Mouse (Mus musculus) embryo, embryonic 11 days (tissue): ENCODE measurements around the gene Gstcd.
A peak's percentile ranks its signal among the peaks of the same experiment; 100 is the strongest.

ENCODE experiments used
- DNase-seq: peaks from one replicate; pipeline ENCODE4 v3.0.0-alpha.2; 2015

Gstcd gene

DNA sequence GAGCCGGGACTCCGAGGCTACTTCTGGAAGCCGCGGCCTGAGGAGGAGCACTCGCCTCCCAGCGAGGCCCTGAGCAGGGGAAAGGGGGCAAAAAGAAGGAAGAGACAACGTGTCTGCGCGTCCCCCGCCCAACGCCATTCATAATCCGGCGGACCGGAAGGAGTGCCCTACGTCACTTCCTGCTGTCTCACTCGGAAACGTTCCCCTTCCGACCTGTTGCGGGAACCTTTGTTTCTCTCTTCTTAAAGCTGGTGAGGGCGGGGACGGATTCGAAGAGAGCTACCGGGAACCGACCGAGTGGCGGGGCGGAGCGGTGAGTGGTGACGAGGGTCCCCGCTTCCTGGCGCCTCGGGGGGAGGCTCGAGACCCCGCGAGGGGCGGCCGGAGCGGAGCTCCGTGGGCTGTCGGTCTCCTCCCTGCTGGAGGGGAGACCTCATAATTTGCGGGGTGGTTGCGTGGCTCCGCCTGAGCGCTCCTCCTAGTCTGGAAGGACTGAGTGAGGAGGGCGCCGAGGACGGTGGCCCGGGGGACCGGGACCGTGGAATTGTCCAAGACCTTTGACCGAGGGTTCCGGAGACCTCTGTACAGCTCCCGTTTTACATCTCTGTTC, at the start of gene Gstcd, which contains the start of gene Ints12:
TSS of gene Gstcd (minus strand) at position 370 of the 610 bp plus-strand sequence.
TSS of gene Ints12 (plus strand) at position 177 of the 610 bp plus-strand sequence.
- peak; percentile 97 for DNase-seq

GRCm38 (mm10) chr3:133132611-133133010, 40.8 kb upstream of the Gstcd start:
- no peak for DNase-seq

DNA sequence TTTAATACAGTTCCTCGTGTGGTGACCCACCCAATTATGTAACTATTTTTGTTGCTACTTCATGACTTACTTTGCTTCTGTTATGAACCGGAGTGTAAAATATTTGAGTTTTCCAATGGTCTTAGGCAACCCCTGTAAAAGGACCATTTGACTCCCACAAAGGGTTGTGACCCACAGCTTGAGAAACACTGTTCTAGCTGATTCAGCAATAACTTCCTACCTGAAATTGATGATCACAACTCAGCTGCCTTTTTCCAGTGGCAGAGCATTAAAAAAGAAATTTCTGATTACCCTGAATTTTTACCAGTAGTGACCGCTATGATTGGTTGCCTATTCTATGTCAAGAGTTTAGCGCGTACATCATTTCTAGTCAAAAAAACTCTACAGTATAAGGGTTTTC, 39.5 kb upstream of the Gstcd start:
- no peak for DNase-seq

- DNase-seq: no peak
Observed at GRCm38 (mm10) chr3:133113281-133113680, 21.4 kb upstream of the Gstcd start.

GRCm38 (mm10) chr3:133111741-133112140, 19.9 kb upstream of the Gstcd start:
- peak; percentile 46 for DNase-seq

DNA sequence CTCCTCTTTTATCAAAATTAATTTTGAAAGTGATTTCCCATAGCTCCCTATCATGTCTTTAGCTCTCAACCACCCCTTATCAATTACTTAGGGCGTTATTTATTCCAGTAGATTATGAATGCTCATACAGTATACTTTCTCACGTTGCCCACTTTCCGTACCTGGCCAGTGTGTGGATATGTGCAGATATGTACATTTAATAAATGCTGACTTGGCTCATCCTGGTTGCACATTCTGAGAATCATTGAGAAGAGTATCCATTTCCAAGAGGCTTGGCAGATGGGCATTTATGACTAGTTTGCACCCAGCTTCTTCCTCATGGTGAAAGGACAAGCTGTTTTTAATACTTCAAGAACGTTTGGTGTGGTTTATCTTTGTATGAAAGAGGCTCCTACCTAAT, 18.0 kb upstream of the Gstcd start:
- no peak for DNase-seq

DNA sequence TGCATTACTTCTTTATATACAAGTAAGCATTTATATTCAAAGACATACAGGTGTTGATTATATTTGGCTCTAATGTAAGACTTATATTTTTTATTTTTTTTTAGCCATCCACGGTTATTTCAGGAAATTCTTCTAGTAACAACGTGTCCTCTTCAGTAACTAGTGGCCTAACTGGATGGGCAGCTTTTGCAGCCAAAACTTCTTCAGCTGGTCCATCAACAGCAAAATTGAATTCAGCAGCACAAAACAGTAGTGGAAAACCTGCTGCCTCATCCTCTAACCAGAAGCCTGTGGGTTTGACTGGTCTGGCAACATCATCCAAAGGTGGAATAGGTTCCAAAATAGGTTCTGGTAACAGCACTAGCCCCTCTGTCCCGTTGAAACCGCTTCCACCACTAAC, 16.9 kb upstream of the Gstcd start:
- DNase-seq: no peak

GRCm38 (mm10) chr3:133104436-133104835, 12.6 kb upstream of the Gstcd start:
- no peak for DNase-seq

- DNase-seq: no peak
Observed at GRCm38 (mm10) chr3:133103768-133104167, 11.9 kb upstream of the Gstcd start.

DNA sequence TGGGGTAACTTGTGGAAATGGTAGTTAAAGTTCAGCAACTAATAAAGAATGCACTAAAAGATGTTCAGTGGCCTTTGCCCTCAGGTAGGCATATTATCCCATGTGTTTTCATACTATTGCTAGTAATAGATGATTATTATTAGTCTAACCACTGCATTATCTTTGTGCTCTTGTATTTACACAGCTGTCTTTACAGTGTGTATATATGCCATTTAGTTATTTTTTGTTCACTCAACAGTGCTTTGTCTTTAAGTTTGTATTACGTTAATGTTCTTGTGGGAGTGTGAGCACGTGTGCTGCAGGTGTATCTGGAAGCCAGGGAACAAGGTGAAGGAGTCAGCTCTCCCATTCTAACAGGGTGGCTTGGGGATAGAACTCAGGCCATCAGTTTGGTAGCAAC, 7.1 kb upstream of the Gstcd start:
- no peak for DNase-seq

- DNase-seq: no peak
Observed at GRCm38 (mm10) chr3:133098336-133098735, 6.5 kb upstream of the Gstcd start.

DNA sequence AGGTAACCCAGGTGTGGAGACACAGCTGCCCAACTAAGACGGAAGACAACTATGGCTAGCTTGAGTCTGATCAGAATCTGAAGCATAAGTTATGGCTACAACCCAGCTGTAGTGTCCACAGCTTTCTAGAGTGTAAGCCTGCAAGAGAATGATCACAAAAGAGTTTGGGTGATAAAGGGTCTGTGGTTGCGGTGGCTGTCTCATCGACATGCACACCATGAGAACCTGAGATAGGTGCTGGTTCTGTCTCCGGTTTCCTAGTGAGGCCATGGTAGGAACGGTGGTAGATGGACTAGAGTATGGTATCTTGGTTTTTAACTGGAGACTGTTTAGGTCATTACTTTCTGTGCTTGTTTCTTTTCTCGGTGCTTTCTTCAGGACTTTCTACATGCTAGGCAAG, 6.1 kb upstream of the Gstcd start:
- DNase-seq: no peak

GRCm38 (mm10) chr3:133094305-133094704, 2.5 kb upstream of the Gstcd start:
- no peak for DNase-seq

- no peak for DNase-seq
Observed at GRCm38 (mm10) chr3:133092936-133093335, 1.1 kb upstream of the Gstcd start.

- DNase-seq: no peak
Observed at GRCm38 (mm10) chr3:133092274-133092853, 531 bp upstream of the Gstcd start.

DNA sequence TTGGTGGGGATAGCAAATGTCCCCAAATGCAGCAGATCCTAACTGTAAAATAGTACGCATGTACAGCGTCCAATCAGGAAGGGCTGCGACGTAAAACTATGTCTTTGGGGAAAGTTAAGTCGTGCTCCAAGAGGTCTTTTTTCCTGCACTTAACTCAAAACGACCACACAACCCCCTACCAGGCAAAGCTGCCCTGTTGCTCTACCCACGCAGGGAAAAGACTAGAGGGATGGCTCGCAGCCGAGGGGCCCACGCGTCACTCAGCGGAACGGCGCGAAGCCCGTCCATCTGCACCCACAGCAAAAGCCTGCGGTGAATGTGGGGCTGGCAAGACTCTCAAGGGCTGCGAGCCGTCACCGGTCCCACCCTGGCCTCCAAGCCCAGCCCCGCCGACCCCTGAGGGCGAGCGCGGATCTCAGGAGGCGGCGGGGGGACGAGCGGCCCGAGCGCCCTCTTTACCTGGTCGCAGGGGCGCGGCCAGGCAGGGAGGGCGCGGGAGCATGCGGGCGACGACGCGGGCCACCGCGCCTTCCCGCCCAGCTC, 641 bp downstream of the Gstcd start:
- no peak for DNase-seq

- DNase-seq: peak; percentile 30
Observed at GRCm38 (mm10) chr3:133090247-133091120, 1.3 kb downstream of the Gstcd start.

DNA sequence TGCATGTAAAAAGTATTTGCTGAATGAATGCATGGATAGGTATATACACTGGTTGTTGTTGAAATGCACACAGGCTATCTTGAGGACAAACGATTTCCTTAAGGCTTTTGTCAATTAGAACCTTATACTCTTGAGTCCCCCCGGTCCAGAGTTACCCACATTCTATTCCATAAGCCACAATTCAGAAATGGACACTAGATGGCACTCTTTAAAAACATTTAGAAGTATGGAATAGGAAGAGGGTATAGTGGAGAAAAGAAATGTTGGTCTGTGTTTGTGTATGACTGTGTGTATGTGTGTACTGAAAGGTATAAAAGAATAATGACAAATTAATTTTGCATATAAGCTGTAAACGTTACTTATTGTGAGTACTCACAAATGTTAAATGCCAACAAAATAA, 6.0 kb downstream of the Gstcd start:
- DNase-seq: peak; percentile 72

- DNase-seq: no peak
Observed at GRCm38 (mm10) chr3:133082736-133083135, 9.1 kb downstream of the Gstcd start.

GRCm38 (mm10) chr3:133075560-133075959, 16.3 kb downstream of the Gstcd start:
- DNase-seq: no peak

DNA sequence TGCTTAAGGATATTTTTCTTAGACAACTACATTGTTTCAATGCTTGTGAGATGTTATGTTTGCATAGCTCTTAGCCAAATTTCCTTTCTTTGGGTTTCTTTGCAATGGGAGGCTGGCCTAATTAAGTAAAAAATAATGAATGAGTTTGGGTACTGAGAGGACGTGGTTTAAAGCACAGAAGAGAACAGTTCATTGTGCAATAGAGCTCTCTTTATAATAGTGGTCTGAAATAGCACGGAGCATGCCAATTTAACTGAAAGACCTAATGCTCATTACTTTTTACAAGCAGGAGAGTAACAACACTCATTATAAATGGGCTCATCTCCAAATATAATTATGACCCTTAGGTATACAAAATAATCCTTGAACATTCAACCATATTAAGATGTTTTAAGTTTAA, 39.8 kb downstream of the Gstcd start:
- DNase-seq: no peak

DNA sequence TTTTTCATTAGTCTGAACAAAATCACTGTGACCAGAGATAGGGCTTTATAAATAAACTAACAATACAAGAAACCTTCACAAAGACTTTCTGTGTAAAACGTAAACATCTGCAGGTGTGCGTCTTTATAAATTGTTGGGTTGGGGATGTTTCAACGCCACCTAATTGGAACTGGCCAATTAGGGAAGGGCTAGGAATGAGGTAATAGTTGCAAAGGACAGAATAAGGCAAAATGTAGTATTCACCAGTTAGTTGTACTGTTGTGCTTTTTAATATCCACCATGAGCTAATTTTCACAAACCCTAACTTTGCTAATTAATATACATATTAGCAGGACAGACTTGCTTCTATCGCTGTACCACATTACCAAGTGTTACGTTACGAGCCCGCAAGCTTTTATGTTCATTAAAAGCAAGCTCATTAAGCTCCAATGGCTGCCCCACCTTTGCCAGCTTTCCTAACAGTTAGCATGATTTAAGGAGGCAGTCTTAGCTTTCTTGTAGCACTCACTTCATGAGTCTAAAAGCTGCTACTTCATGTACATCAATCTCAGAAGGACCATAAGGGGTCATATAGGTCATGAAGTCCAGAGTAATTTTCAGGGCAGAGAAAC, 58.6 kb downstream of the Gstcd start:
- no peak for DNase-seq

DNA sequence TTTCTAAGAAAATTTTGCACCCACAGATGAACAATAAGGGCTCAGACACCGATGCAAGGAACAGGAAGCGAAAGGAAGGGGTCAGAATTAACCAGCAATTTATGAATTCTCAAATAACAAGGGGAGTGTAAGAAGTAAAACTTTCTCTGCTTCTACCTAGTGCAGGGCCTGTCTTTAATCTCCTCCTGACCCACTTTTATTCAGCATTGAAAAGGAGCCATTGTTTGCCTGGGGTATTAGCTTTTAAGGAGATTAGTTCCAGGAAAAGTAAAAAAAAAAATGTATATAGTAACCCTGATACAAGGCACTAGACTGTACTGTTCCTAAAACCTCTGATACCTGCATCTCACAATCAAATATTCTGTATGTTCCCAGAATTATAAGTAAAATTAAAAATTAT, 64.9 kb downstream of the Gstcd start:
- no peak for DNase-seq
